Mouse (Mus musculus): ENCODE measurements at regions not wholly inside any gene's neighbourhood (a gene's known extent, or its start where the extent isn't known, plus 50 kb on each side); places are given as distances from the start of the nearest gene placed in this dataset.

DNA sequence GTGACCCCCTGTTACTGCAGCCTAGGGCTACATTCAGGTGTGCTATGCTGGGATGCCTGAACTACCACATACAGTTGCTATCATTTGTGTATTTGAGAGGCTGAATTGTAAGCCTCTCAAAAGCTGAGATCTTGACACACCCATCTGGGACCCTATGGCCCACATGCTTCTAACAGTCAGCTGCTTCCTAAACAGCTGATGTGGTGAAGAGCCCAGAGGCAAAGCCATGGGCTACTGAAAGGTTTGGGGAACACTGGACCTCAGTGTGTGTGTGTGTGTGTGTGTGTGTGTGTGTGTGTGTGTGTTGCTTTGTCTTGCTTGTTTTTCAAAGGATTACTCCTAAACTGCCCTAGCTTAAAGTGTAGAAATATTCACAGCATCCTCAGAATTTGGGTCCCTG, 75.0 kb downstream of the Lbh start:
- DNase-seq: no peak

DNA sequence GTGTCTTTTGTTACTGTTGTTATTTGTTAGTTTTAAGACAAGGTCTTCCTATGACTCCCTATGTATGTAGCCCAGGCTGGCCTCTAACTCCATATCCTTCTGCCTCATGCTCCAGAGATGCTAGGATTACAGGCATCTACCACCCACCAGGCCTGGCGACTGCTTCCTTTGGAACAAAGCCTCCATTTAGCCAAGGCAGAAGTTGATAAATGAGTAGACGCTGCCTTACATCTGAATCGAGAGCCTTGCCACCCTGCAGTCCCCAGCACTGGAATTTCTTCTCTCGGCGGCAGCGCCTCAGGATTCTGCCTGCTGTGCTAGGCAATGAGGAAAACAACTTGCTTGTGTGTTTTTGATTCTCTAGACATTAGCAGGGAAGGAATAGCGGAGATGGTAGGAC, 75.5 kb downstream of the Lbh start:
- DNase-seq: no peak

DNA sequence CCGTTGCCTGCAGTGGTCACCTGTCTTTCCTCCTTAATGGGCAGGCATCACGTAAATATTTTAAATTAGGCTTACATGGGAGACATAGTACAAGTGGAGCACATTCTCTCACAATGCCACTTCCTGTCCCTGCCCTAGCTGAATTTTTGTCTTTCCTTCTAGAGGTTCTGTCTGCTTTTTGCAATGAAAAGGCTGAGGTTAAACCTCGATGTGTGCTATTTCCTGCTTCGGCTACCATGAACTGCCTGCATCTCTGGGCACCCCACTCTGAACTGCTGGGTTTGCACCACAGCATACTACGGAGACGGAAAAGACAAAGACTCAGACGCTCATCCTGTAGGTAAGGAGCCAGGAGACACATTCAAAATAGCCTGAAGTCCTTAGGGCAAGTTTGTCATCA, 78.4 kb downstream of the Lbh start:
- no peak for DNase-seq

DNA sequence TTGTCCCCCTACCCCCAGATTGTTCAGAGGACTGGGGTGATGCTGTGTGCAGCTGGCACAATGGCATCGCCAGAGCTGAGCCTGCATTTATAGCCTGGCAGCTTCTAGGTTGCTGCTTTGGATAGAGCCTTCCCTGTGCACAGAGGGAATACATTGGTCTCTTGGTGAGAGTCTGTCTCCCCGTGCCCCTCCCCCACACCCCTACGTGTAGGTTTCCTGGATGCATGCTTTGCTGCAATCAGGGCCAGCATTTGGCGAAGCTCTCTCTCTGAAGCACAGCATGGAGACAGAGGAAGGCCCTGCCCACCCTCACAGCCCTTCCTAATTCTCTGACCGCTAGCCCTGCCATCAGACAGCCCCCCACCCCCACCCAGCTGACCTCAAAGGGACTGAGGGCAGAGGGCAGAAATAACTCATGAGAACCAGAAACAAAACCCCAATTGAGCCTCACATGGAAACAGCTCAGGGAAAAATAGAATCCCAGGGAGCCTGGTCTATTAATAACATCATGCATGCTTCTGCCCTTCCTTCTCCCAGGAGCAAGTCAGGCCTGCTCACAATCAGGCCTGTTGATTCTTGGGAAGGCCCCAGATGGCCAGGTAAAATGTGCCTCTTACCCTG, 79.3 kb downstream of the Lbh start:
- DNase-seq: peak; percentile 45

DNA sequence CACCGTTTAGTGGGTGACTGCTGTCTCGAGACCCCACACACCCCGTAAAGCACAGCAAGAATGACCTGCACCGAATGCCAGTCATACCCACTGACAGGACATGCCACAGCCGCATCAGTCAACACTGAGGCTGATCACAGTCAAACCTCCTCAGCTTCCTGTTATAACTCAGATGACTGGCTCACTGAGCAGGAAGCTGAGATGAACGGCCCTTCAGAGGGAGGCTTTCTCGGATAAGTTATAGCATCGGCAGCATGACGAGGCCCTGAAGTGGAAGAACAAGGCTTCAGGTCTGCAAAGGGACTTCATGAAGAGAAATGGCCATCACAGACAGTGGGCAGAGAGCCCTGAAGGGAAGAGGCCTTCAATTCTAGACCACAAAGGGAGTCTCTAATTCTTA, 87.0 kb downstream of the Lbh start:
- DNase-seq: no peak

DNA sequence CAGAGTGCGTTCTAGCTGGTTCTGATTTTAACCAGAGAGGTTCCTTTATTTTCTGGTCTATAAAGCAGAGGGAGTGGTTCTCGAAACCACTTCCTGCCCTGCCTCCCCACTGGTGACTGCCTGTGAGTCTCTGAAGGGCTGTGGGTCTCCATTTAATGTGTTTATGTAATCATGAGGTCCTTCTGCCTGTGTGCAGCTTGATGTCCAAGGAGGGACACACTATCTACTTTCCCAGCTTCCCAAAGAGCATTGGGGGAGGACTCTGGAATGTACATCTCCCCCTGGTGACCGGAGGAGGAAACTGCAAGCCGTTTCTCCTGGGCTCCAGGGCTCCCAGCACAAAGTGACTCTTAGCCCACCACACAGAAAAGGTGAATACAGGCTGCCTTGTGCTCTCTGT, 90.8 kb downstream of the Lbh start:
- DNase-seq: peak; percentile 37

DNA sequence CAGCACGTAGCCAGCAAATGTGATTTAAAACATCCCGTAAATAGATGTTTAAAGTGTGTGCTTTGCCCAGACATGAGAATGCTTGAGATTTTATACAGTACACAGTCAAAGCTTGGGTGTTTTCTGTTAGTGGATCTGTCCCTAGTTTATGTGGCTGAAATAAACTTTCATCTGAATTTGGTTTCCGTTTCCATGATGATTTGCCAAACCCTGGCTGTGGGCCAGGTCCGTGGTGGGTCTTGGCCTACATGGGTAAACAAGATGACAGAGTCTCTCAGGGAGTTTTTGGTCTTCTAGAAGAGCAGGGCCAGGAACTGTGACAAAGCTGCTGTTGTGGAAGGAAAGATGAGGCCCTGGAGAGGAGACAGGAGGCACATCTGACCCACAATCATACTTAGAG, 91.9 kb downstream of the Lbh start:
- peak; percentile 14 for DNase-seq

DNA sequence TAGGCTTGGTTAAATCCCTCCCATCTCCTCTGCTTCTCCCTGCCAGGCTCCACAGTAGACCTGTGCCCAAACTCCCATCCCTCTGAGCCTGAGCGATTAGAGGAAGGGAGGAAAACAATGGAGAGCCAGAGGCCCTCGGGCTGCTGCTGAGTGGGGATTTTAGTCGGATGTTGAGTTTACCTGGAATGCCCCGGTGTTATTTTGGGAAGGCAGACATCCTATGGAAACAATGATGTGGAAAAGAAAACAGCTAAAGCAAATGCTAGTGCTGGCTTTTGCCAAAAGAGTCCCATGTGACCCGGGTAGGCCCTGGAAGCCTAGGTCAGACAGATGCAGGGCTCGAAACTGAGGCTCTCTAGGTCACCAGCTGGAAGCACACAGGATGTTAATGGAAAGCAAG, 94.3 kb downstream of the Lbh start:
- DNase-seq: no peak

DNA sequence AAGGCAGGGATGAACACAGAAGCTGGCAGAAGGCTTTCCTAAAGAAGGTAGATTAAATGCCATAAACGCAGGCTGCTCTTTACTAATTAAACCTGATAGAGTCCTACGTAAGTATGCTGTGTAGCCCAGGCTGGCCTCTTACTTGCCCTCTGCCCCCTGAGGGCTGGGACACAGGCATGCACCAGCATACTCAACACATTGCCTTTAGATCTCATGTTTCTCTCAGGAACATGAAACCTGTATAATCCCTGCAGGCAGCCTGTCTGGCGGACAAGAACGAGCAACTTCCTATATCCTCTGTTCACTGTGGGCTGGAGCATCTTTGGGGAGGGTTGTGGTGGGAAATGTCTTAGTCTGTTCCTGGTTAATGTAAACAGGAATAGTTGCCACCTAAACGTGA, 94.8 kb upstream of the Lclat1 start:
- DNase-seq: no peak

DNA sequence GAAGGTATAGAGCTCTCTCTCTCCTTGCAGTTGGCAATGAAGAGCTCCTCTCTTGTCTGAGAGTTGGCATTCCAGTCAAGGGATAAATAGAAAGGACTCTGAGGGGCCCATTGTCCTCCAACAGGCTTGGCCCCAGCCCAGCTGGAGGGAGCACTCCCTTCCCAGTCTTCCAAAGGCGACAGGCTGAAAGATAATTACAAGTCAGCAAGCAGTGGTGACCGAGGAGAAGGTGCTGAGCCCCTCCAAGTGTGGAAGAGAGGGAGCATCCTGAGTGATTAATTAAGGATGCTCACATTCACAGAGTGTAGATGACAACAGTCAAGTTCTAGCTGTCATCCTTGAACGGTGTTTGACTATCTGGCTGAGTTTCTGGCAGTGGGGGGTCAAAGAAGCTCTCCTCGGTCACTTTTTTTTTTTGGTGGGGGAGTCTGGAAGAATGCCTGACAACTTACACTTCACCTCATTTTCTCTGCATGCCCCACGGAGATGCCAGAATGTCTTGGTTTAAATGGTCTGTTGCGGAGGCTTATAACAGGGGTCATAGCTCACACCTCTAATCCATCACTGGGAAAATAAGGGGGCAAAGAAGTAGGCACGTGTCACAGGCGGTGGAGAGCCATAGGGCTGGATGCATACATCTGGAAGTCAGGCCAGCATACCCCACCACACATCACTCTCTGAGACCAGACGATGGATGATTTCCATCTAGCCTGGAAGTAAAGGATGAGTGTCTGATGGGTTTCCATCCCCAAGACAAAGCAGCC, 93.5 kb upstream of the Lclat1 start:
- peak; percentile 26 for DNase-seq

DNA sequence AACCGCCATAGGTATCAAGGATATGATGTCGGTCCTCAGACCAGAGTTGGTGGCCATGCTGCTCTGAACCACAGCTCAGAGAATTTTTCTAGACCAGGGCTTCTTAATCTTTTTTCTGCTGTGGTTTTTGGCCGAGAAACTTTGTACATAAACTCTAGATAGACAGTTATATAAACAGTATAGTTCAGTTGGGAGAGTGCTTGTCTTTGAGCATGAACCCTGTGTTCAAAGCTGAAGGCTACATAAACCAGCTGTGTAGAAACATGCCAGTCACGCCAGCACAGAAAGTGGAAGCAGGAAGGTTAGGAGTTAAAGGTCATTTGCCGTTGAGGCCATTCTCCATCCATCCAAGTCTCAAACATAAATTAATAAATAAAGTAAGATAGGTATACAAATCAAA, 90.6 kb upstream of the Lclat1 start:
- DNase-seq: no peak

DNA sequence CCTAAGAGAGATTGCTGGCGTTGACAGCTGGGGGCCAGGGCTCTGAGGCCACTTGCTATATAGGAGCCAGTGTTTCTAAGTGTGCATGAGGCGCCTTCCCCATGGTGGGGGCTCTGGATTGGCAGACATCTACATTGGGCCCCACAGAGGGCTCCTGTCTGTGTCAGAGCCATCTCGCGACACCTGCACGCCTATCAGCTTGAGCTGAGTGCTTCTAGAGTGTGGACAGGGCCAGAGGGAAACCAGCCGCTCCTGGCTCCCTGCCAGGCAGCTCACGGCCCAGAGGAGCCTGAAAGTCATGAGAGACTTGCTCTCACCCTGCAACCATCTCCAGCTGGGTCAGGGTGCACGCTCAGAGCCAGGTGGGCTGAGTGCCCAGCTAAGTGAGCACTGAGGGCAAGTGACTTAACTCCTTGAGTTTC, 85.1 kb upstream of the Lclat1 start:
- peak; percentile 6 for DNase-seq

DNA sequence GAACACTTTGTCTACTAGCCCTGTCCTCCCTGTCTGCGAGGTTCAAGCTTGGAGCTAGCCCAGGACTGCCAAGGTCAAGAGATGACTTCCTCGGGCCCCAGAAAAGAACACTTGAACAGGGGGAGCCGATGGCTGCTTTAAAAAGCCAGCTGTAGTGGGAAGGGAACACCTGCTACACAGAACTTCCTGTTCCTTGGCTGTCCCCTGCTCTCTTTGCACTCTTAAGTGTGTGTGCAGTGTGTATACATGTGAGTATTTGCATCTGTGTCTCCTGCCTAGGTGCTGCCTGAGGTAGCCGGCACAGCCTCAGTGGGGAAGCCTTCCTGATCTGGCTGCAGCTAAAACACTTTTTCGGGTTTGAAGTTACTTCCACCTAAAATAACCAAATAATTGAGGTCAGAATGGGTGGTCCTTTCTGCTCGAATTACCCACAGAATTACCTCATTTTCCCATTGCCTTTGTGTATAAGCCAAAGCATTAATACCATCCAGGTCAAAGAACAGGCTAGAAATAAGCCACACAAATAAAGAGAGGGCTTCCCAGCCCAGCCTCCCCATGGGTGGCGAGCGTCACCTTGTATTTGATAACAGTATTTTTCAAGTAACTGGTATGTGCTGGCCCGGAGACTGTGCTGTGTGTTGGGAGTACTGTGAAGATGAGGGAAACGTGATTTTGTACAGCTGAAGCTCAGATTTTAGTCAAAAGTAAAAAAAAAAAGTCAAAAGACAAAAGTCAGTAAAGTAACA, 84.2 kb upstream of the Lclat1 start:
- no peak for DNase-seq

DNA sequence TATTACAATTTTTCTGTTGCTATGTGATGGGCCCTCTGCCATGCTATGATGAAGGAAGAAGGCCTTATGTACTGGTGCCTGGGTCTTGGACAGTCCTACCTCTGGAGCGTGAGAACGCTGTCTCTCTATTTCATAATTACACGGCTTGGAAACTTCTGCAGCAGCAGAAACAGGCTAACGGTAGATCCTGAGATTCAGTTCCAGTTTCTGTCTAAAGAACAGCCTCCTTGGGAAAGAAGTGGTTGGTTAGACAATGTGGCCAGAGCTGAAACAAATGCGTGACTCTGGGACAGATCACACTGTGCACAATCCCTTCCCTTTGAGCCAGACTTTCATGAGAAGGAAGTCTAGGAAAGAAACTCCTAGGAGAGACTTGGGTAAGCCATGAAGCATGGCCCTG, 80.7 kb upstream of the Lclat1 start:
- DNase-seq: no peak

DNA sequence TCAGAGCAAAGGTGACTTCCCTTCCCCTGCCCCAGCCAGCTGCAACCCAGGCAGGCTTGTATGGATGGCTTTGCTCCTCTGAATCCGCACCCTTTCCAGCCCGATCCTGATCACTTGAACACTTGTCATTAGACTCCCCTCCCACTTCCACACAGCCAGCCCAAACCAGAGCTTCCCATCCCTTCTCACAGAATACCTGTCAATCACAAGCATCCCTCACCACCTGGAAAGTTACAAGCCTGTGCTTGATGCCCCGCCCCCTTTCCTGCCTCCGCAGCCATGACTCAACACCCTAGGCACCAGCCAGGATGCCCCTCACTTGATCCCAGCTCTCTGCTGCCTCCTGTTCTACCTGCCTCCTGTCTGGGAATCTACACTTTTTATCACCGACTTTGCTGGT, 76.0 kb upstream of the Lclat1 start:
- no peak for DNase-seq

DNA sequence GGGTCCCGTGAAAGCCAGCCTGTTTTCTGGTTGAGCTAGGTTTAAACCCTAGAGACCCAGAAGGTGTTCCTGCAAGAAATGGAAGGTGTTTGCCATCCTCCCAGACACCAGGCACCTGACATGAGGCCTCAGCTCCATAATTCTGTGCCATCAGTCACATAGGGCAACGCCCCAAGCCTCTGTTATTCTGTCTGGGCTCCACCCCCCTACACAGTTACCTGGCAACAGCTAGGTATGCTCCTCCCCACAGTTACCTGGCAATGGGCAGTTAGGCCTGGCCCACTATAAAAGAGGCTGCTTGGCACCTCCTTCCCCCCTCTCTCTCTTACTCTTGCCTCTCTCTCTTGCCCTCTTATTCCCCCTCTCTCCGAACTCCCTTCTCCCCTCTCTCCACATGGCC, 75.5 kb upstream of the Lclat1 start:
- DNase-seq: no peak

DNA sequence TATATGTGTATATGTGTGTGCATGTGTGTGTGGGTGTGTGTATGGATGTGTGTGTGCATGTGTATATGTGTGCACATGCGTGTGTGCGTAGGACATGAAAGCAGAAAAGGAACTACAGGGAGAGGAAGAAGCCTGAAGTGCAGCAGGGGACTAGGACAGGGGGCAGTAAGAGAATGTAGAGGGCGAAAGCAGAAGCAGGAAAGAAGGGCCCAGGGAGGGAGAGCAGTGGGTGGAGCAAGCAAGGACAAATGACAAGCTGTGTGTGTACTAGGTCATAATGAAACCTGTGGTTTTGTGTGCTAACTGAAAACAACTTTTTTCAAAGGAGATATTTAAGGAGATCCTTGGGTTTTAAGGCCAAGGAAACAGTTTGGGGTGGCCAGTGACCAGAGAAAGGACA, 73.4 kb upstream of the Lclat1 start:
- DNase-seq: no peak

DNA sequence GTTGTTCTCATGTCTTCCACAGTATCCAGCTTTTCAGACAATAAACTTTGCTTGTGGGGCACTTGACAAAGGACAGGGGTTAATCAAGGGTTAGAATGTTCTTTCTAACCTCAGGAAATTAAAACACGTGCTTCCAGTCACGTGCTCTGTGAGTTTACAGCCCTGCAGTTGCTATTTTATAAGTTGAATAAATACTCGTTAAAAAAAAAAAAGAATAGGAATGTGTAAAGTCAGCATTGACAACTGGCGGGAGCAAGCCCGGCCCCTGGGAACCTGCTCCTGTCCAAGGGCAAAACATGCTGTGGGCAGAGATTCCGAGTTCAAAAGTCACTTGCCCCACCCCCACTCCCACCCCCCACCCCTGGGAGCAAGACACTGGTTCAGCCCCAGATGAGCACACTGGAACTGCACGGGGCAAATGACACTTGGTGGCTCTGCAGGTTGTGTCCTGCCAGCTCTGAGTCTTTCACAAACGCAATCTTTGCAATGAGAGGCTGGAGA, 72.8 kb upstream of the Lclat1 start:
- no peak for DNase-seq

DNA sequence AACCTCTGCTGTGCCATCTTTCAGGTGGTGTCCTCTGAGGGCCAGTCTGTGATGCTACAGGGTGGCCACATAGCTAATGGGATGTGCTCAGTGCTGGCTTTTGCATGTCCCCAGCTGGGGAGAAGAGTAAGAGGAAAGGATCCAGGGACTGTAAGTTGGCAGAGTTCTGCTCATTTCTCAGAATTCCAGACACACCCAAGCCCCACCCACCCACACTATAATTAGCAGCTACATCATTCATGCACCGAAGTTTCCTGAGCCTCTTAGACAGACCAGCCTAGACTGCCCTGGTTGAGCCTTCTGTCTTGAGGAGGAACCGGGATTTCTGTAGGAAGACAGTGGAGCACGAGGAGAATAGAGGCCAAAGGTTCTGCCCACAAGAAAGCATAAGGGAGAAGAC, 70.9 kb upstream of the Lclat1 start:
- DNase-seq: no peak

DNA sequence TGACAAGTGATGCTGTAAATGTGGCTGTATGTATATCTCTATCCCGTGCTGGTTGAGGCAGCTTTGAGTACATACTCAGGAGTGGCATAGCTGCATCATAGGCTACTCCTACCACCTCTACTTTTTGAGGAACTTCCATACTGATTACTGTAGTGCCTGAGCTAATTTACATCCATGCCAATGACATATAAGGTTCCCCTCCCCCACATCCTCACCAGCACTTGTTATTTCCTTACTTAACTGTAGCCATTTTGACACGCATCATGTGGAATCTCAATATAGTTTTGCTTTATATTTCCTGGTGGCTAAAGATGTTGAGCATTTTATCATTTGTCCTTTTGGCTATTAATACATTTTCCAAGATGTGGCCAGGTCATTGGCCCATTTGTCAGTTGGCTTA, 69.2 kb upstream of the Lclat1 start:
- no peak for DNase-seq

DNA sequence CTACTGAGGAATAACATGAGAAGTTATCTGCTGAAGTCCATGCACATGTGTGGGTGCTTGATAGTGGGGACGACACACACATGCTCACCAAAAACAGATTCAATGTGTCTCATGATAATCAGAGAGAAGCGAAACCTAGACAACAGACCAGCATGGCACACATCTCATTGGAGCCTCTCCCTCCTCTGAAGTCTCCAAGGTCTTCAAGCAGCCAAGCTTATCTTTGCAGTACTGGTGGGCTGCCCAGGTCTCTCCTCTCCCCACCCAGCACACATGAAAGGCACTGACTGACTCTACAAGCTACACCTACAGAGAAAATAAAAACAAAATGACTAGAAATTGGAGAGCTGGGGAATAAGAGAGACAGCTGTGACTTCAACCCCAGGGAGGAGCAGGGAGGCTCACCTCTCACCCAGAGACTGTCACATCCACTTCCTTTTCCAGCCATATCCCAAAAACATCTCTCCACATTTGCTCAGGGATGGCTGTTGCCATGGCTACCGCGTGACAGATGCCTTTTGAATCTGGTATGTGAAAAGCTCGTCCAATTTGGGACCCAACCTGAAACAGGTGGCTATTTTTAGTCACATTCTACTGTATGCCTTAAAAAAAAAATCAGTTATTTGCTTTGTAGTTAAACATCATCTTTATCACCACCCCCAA, 62.7 kb upstream of the Lclat1 start:
- peak; percentile 55 for DNase-seq

DNA sequence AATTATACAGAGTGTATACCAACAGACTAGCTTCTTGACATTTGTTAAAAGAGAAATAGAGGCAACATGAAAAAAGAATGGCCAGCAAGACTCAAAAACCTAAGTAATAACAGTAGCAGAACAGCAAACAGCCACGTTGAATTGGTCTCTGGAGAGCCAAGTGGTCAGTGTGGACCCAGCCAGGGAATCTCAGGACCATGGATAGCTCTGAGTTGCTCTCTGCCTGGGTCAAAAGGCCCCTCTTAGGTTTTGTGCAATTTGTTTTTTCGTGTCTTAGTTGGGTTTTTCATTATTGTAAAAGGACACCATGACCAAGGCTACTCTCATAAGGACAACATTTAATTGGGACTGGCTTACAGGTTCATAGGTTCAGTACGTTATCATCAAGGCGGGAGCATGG, 60.8 kb upstream of the Lclat1 start:
- no peak for DNase-seq

DNA sequence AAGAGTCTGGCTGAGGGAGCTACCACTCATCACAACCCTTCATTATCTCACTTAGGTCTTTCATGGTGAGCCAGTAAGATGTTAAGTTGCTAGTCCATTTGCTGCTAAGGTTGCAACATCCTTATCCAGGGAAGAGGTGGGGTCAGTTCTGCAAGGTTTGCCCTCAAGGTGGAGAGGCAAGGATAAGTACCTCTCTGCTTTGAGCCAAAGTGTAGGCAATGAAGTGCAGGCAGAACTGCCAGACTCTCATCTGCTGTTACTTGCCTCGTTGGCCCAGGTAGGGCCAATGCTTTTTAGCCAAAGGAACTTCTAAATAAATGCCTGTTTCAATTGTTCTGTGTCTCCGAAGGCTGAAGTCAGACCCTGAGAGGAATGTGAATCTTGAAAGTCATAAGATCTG, 59.6 kb upstream of the Lclat1 start:
- no peak for DNase-seq

DNA sequence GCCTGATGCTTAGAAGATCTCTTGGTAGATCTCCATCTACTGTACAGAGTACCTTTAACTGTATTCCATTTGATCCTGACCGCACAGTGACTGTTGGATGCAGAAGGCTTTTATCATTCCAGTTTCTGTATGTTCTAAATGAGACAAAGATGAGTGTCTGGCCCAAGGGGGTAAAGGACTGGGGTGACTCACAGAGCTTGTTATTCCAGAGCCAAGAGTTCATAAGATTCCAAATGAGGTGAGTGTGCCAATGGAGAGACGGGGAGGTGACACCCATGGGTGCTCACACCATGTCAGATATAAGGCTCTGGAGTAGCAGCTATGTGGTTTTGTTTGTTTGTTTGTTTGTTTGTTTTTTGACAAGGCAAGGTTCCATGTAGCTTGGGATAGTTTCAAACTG, 54.8 kb upstream of the Lclat1 start:
- DNase-seq: no peak
